Mouse (Mus musculus) heart, postnatal 0 days (tissue): ENCODE data around the gene Krt24.

Experiments
- CTCF ChIP-seq: IDR thresholded peaks from 2 replicates; pipeline ENCODE4 v1.5.1; 2016; ENCODE audit warnings: antibody characterized with exemption, control low read depth, low read depth
- EP300 ChIP-seq: IDR thresholded peaks from 2 replicates; pipeline ENCODE4 v1.6.1; 2016; ENCODE audit warnings: antibody characterized with exemption, low read depth

DNA sequence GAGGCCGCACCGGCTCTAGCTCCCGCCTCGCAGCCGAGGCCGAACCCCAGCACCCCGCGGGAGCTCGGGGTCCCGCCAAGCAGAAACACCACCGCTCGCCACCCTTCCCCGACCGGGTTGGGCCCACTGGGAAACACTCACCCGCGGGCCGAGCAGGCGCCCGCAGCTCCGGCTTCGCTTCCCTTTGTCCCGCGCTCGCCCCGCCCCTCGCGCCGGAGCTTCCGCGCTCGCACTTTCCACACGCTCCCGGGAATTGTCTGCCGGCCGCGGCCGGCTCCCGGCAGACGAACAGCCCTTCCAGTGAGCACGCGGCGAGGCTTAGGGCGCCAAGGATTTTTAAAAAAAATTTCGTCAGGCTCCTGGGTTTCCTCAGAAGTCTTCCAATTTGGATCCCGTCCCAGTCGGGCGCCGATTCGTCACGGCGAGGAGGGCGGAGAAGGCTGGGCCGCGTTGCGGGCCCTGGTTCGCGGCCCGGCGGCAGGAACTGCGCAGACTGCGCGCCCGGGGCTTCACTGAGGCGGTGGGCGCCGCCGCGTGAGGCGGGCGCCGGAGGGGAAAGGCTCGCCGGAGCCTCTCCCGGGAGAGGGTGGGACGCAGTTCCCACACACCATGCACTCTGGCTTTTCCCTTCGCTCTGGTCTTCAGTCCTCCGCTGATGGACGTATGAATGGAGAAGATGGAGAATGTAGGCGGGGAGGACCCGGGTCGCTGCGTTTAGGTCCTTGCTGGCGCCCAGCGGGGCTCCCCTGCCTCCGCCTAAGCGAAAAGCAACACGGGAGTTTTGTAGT is 54.6 kb downstream of the Krt24 start, which contains the start of gene Smarce1:
- 0 out of 2 replicates have a peak, but pooled peaks have one; percentile 14 for TF ChIP-seq EP300
- TF ChIP-seq CTCF: no peak
